Mouse (Mus musculus): ENCODE measurements around the gene Rfc1.
A peak's percentile ranks its signal among the peaks of the same experiment; 100 is the strongest.

DNA sequence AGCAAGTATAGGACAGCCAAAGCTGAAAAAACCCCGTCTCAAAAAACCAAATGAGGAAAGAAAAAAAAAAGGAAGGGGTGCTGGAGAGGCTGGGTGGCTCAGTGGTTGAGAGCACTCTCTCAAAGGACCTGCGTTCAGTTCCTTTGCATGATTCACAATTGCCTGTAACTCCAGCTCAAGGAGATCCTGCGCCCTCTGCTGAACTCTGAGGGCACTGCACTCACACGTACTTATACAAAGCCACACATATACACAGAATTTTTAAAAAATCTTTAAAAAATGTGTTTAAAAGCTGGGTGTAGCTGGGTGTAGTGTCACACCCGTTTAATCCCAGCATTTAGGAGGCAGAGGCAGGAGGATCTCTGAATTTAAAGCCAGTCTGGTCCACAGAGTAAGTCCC is 19.5 kb upstream of the Rfc1 start:
- TF ChIP-seq CTCF (IDR thresholded peaks at IDR 0.05 in 2 of 3, conservative IDR thresholded peaks at IDR 0.05 in 1 of 3; ENCODE audit: control insufficient read depth in 1 of 3, insufficient read depth in 1 of 3, low read depth in 2 of 3, low read length in 3 of 3, poor library complexity in 1 of 3, severe bottlenecking in 1 of 3) (peak; percentile 33 to 37 (median 36); a peak in 4 of 6 replicates), TBP (IDR thresholded peaks at IDR 0.05; ENCODE audit: low read depth, low read length) (no peak), MAFK (IDR thresholded peaks at IDR 0.05; ENCODE audit: borderline replicate concordance, low read depth, low read length) (no peak), SIN3A (IDR thresholded peaks at IDR 0.05; ENCODE audit: low read length) (no peak), EP300 (IDR thresholded peaks at IDR 0.05; ENCODE audit: low read depth in 1 of 2, low read length in 2 of 2) (no peak), MAX (IDR thresholded peaks at IDR 0.05; ENCODE audit: low read length) (no peak), RAD21 (IDR thresholded peaks at IDR 0.05; ENCODE audit: low read depth, low read length) (peak; percentile 18)
